Mouse (Mus musculus): ENCODE measurements around the gene Cmpk2.
"Not testable (repeated sequence)": the region's sequence is repeated elsewhere in the genome, so short reads cannot be mapped to it uniquely, and the experiment has no call there.

The Cmpk2 gene

DNA sequence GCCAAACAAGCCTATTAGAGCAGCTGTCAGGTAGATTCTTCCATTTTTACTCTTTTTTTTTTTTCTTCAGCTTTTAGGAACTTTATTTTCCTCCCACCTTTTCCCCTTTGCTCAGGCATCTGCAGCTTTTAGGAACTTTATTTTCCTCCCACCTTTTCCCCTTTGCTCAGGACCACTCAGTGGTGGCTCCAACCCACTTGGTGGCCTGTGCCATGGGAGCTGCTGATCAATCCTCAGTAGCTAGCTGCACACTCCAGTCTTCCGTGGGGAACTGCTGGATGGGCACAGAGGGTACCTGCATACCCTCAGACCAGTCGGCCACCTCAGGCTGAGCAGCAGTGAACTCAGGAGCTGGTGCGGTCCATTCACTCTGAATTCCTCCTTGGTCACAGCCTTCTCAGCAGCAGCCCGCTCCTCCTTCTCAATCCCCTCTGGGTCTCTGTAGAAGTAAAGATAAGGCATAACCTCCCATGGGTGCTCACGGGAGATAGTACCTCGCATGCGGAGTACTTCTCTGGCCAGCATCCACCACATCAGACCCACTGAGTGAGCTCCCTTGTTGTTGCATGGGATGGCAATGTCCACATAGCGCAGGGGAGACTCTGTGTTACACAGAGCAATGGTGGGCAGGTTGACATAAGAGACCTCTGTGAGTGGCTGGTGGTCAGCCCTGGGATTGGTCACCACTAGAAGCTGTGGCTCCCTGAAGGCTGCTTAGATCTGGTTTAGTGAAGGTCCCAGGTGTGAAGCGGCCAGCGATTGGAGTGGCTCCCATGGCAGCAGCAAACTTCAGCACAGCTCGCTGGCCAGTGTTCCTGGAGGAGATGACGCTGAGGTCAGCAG, 17.0 kb downstream of the Cmpk2 start:
- DNase-seq: not testable (repeated sequence)

DNA sequence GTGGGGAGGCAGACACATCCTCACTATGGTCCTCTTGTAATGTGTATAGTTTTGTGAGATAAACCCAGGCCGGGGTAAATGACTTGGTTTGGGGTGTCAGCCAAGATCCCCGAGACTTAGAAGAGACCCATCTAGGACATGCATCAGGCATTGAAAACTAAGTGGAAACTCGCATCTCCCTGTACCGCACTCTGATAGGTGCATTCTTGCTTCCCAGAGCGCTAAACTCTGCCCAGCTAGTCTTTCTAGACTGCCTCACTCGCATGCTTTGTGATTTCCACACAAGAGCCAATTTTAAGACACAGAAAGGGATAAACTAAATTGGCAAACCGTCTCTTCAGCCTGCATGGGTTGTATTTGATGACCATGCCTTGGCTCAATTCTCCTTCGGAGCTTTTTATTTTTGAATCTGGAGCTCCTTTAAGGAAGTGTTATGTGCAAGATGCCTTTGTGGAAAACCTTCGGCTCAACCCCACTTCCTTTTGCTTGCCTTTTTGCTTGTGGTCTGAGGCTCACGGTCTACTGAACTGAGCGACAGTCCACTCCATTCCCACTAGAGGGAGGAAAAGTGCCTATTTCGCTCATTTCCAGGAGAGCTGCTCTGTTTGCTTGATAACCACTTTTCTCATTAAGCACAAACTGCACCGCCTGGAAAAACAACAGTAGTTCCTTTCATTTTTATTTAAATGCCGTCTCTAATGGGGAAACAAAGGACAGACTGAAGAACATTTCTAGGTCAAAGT, 19.0 kb downstream of the Cmpk2 start:
- peak; percentile 65 for DNase-seq

DNA sequence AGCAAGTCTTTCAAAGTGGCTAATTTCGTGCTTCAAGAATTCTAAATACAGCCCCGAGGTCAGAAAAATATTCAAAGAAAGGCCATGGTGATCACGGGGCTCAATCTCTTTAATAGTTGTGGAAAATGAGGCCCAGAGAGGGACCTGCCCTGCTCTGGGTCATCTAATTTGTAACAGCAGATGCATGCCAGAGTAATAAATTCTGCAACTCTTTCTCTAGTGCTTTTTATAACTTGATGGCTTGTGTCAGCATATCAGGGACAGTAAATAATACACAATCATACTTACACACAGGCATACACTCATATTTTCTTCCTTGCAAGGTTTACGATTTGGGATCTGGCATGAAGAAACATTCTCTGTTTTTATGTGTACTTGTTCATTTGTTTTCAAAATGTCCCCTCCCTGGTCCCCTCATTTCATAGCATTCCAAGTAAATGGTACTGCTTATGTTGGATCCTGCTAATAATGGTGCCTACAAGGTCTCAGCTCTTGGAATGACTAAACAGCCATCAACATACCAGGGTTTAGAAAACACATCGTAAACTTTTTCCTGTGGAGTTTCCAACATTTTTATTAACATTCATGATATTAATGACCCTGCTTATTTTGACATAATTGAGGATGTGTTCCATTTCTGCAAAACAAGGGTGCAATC, 19.7 kb downstream of the Cmpk2 start:
- DNase-seq: no peak

DNA sequence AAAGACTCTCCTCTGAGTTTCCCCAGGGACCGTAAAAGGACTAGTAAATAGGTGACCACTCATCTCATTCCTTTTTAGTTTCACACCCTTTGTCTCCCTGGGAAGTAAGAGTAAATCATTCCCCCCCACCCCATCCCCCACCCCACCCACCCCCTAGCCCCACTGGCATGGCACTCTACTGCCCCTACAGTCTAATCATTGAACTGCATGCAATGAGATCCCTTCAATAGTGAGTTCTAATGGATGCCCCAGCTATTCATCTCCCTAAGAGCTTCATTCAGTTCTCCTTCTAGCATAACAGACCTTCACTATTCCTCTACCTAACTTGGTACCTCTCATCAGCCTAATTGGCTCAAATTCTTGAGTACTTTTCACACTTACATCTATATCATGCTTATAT, 20.9 kb downstream of the Cmpk2 start:
- no peak for DNase-seq

DNA sequence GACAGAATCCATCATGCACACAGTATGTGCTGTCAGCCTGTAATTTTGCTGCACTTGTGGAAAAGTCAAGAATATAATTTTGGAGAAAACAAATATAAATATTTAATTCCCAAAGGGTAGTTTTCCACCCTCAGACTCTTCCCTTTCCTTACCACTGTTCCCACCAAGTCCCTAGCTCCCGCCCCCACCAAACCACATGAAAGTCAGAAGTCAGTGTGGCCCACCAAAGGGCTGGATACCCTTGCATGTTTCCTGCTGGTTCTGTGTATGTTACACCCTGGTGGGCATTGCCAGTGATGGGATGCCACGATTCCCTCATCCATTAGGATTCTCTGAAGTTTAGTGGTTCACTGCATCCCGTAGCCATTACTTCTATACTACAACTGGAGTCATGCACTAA, 32.0 kb downstream of the Cmpk2 start:
- DNase-seq: no peak

DNA sequence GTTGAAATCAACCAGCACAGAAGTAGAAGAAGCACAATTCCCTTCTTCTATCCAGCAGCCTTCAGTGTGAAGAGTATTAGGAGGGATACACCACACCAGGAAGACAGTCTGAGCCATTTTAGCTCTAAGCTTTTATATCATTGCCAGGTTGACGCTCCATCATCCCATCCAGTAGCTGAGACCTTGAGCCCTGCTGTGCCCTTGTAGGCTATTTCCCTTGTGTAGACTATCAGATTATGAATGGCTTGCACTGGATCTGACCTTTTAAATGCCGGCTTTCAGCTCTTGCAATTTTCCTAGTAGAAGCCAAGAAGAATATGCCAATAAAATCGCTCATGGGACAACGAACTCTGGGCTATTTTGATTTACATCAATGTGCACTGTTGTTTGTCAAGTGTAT, 42.0 kb downstream of the Cmpk2 start:
- no peak for DNase-seq

DNA sequence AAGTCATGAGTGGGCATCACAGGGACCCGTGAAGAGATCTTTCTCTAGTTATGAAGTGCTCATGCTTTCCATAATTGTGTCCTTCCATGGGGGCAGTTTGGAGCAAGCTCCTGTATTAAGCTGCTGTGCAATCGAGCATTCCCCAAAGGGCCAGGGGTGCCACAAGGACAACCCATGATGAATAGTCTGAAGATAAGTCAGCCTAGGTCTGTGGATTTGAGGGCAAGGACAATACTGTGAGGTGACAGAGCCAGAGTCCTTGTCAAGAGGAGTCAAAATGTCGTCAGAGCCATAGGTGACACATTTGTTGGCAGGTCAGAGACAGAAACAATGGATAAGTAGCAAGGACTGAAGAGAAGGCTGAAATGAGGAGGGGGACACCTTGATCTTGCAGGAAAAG, 49.2 kb downstream of the Cmpk2 start:
- DNase-seq: no peak

DNA sequence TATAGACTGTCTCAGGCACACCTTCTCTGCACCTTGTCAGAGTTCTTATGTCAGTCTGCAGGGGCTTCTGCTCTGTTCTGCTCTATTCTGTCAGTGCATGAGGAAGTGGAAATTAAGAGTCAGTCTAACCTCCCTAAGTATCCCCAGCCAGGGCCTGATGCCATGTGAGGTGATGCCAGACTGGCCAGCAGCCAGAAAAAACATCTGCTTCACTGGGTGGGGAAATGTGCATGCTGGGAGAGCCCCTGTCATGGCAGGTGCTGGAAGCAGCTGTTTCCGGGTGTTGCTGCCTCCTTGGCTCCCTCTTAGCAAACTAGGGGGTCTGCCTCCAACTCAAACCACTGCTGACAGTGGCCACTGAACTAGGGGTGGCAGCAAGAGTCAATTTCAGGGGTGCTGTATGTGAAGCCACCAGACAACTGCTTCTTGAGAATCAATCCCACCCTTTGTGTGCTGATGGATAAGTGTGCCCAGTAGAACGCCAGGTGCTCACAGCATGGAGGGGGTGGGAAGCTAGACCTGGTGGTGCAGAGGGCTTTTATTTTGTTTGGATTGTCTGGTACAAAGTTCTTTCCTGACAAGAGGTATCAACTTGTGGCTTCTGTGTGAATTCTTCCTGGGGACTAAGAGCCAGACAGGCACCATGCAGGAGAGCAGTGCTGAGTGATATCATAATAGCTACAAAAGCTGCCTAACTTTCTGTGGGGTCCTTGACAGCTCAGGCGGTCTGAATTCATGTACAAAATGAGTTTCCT, 56.1 kb downstream of the Cmpk2 start:
- DNase-seq: peak; percentile 82

DNA sequence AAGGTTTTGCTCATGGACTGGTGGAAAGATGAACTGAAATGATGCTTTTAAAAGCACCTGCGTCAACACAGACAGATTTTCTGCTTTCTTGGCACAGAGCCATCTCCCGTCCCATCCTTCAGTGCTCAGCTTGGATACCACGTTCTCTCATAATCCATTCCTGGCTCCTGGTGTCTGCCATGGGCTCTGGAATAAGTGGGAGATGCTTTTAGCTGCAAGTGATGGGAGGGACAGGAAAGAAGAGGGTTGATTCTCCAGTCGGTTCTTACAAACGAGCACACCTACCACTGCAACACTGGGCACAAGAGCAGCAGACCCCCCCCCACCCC, 56.7 kb downstream of the Cmpk2 start:
- peak; percentile 12 for DNase-seq

All from kidney, postnatal 10 days (tissue).